Mouse (Mus musculus): ENCODE measurements at regions not wholly inside any gene's neighbourhood (a gene's known extent, or its start where the extent isn't known, plus 50 kb on each side); places are given as distances from the start of the nearest gene placed in this dataset.

DNA sequence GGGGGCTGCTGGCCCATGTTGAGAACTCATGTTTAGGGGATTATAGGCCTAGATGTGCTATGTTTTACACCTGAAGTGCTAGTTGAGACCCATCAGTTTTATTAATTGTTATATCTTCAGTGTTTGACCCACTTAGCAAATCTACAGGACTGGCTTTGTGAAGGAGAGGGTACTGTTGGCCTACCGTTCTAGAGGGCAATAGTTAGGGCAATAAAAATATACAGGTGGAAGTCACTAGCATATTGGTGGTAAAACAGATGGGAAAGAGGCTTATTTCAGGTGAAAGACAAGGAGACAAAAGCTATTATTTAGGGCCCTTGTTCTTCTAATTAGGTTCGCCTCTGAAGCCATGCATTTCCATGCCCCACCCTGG is 55.2 kb upstream of the Ralgps2 start:
- no peak for DNase-seq (ENCODE audit: low spot score in 2 of 2)
- intact Hi-C loops (cut with DNase I): loop anchor here (5.0 kb wide), 1 partner anchor 77 kb away; no protein-coding TSS in a partner anchor

DNA sequence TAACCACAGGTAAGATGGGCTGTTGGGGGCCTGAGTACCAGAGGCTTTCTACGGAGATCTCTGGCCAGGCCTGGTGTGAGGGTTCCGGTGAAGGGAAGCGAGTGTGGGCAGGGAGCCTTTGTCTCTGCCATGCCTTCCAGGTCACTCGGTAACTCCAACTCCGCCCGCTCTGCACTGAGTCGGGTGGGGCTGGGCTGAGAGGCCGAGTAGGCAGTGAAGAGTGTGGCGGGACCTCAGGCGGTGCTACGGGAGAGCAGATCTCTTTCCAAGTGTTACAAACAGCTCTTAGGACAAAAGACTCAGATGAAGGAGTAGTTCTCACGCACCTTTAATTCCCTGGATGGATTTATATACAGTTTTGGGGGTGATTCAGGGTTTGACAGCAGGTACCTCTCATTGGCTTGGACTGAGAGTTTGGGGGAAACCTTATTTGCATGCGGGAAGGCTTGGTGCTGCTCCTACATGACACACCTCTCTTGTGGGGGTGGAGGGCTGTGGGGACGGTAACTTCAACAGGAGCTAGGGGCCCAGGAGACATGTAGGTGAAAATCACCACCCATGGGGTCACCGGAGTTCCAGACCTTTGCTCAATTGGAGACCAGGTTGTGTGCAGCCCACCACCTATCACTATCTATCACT is 54.7 kb upstream of the Ralgps2 start:
- intact Hi-C loops (cut with DNase I): no loop called here
- DNase-seq (ENCODE audit: low spot score in 2 of 2): no peak

DNA sequence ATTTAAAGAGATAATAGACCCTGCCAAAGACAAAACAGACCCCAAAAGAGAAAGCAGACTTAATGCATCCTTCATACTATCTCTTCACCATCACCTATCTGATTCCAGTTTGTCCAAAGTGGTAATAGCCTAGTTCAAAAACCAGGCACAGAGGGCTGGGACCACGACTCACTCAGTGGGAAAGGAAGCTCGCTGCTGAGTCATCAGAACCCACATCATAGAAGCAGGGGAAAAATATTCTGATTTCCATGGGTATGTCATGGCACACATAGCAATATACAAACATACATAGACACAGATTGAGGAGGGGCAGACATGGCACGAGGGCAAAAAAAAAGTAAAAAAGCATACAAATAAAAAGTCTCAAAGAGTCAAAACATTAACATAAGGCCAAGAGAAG is 53.7 kb upstream of the Ralgps2 start:
- intact Hi-C loops (cut with DNase I): no loop called here
- no peak for DNase-seq (ENCODE audit: low spot score in 2 of 2)

DNA sequence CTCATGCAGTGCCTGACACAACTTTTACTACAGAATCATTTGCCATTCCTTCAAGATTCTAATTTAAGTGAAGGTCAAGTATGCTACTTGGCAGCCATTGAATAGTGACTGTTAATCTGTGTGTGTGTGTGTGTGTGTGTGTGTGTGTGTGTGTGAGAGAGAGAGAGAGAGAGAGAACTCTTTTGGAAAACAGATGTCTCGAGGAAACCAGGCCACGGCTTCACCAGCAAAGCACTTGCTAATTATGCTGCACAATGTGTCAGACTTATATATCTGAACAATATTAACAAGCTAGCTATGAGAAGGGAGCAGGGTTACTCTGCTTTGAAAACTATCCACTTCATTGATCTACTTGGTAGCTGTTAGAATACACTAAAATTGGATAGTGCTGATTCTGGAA is 53.1 kb upstream of the Ralgps2 start:
- intact Hi-C loops (cut with DNase I): no loop called here
- no peak for DNase-seq (ENCODE audit: low spot score in 2 of 2)

DNA sequence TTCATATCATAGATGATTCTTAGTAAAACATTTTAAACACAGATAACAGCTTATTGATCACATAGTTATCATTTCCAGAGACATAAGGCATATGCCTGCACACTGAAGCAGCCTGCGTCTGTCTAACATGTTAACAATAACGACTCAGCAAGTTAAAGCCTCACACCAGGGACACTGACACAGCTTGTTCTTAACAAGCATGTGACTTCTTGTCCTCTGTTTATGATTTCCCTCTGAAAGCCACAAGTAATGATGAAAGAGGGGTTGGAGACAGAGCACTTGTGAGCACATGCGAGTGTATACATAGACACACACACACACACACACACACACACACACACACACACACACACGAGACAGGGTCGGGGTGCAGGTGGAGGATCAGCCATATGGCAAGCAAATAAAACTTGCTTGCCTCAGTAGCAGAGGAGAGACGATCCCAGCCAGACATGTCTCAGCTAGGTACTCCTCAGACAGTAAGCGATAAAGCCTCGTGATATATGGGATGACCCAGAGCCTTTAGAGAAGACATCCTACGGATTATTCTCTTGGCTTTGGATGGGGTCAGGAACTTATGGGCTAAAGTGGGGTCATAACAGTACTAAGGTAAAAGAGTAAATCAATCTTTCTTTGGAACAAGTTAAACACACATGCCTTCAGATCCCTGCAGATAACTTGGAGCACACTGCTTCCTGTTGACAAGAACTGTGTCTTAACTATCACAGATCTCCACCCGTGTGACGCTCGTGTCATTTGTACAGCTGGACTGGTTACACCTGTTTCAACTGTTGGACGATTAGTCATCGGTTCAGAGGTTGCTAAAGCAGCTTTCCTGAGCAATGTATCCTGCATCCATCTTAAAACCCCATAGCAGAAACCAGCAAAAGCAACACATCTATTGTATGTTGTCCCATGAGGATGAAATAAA is 51.4 kb upstream of the Ralgps2 start:
- DNase-seq (ENCODE audit: low spot score in 2 of 2): no peak
- intact Hi-C loops (cut with DNase I): no loop called here

DNA sequence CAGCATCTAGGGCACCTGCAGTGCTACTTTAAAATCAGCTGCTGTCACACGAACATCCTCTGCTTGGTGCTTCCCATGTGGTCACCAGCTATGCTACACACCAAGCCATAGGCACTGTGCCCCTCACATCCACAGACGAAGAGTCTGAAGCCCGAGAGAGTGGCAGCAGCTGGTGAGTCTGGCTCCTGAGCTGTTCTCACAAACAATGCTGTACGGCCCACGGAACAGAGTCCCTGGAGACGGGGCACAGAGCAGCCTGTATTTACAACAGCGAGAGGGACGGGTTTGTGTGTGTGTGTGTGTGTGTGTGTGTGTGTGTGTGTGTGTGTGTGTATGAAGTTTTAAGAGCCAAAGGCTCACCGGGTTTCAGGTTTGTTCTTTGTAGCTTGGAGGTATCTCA is 50.7 kb upstream of the Ralgps2 start:
- intact Hi-C loops (cut with DNase I): no loop called here
- DNase-seq (ENCODE audit: low spot score in 2 of 2): peak in 1 of 2 experiments; percentile 16

DNA sequence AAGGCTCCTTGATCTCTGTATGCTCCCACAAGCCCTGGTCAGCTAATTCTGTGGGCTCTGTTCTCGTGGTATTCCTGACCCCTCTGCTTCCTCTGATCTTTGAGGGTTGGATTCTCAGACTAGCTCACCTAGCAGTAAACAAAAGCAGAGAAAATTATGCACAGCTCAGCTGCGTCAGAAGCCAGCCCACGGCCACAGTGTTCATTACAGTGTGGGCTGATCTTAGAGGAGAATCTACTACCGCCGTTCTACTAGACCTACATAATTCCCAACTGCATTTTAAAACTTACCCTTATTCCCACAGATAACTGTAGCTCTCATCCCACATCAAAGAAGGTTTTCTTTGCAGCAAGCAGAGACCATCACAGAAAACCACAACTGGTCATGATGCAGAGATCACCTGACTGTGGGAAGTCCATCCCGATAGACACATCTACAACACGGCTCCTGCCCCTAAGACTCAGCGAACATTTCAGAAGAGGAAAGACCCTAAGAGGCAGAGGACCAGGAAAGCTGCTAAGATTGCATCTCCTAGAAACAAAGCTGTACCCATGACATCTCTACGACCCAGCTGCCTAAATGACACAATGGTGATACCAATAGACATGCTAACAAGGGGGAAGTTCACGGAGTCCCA is 49.8 kb upstream of the Ralgps2 start:
- DNase-seq (ENCODE audit: low spot score in 2 of 2): no peak
- intact Hi-C loops (cut with DNase I): loop anchor here (5.0 kb wide), 1 partner anchor 52 kb away; the partner anchor contains the start of gene Ralgps2
